Mouse (Mus musculus) testis, adult 2 months (tissue): ENCODE results near the gene Ccr4. TPM values are rescaled to one million over a fixed set of nuclear protein-coding genes. Genes with fewer than 3 reads are reported as not detected.

Experiments
- H3K27ac ChIP-seq: fragments of 200-500 bp; 2 replicates; pipeline ENCODE4 v1.5.1; 2012; ENCODE audit warnings: low read depth, low read length; ENCODE audit not compliant: control insufficient read depth, insufficient read depth
- H3K27me3 ChIP-seq: fragments of 200-500 bp; 2 replicates; pipeline ENCODE4 v1.6.1; 2012; ENCODE audit warnings: mild to moderate bottlenecking, low read length, moderate library complexity; ENCODE audit not compliant: control insufficient read depth, insufficient read depth
- H3K36me3 ChIP-seq: fragments of 200-500 bp; 2 replicates; pipeline ENCODE4 v1.6.1; 2012; ENCODE audit warnings: mild to moderate bottlenecking, low read length; ENCODE audit not compliant: control insufficient read depth, insufficient read depth
- H3K4me1 ChIP-seq: fragments of 200-500 bp; 2 replicates; pipeline ENCODE4 v1.6.1; 2012; ENCODE audit warnings: low read length; ENCODE audit not compliant: control insufficient read depth, insufficient read depth
- H3K4me3 ChIP-seq: fragments of 200-500 bp; 2 replicates; pipeline ENCODE4 v1.5.1; 2012; ENCODE audit warnings: low read depth, mild to moderate bottlenecking, low read length, moderate library complexity, mixed read lengths; ENCODE audit not compliant: control insufficient read depth
- CTCF ChIP-seq: fragments of 200-500 bp; IDR thresholded peaks from 2 replicates; pipeline ENCODE4 v1.5.1; 2012; ENCODE audit warnings: low read depth, mild to moderate bottlenecking, inconsistent platforms, low read length, moderate library complexity; ENCODE audit not compliant: control insufficient read depth, insufficient read depth, insufficient replicate concordance
- POLR2A ChIP-seq: fragments of 200-500 bp; IDR thresholded peaks from 2 replicates; pipeline ENCODE4 v1.6.1; 2012; ENCODE audit warnings: low read depth, mild to moderate bottlenecking, inconsistent platforms, low read length, moderate library complexity; ENCODE audit not compliant: control insufficient read depth
- polyA plus RNA-seq: library from polyadenylated mRNA; depleted of rRNA; stranded (reverse); fragments of >200 nt; gene quantifications from 2 replicates; pipeline ENCODE4 v1.2.3, GENCODE M21; 2012

Gene Ccr4
- polyA plus RNA-seq, 1 experiment: 9.2 TPM

GRCm38 (mm10) chr9:114543882-114544753 lies 39.4 kb upstream of the Ccr4 start:
- no peak overlapping the region for H3K4me3 ChIP-seq
- TF ChIP-seq CTCF: no peak
- TF ChIP-seq POLR2A: no peak
- H3K27ac ChIP-seq: no peak overlapping the region
- no peaks in the 10 kb centered on the region for H3K27me3 ChIP-seq
- H3K36me3 ChIP-seq: no peaks in the 10 kb centered on the region
- H3K4me1 ChIP-seq: peaks cover 5% of the 10 kb centered on the region; the same call in 1 of the 2 replicates

GRCm38 (mm10) chr9:114541279-114541741 lies 36.6 kb upstream of the Ccr4 start:
- no peak overlapping the region for H3K4me3 ChIP-seq
- H3K27me3 ChIP-seq: no peaks in the 10 kb centered on the region
- TF ChIP-seq CTCF: no peak
- no peak for TF ChIP-seq POLR2A
- H3K36me3 ChIP-seq: no peaks in the 10 kb centered on the region
- H3K4me1 ChIP-seq: peaks cover 1% of the 10 kb centered on the region; the same call in 1 of the 2 replicates
- no peak overlapping the region for H3K27ac ChIP-seq

- TF ChIP-seq CTCF (no peak), POLR2A (no peak)
- no peaks in the 10 kb centered on the region for H3K36me3 ChIP-seq
- H3K4me1 ChIP-seq: no peaks in the 10 kb centered on the region
- H3K27ac ChIP-seq: no peak overlapping the region
- H3K27me3 ChIP-seq: no peaks in the 10 kb centered on the region
- no peak overlapping the region for H3K4me3 ChIP-seq
These were observed 34.4 kb upstream of the Ccr4 start for GRCm38 (mm10) chr9:114538996-114539563.

GRCm38 (mm10) chr9:114536628-114537027 lies 31.9 kb upstream of the Ccr4 start:
- H3K36me3 ChIP-seq: no peaks in the 10 kb centered on the region
- no peaks in the 10 kb centered on the region for H3K4me1 ChIP-seq
- H3K27ac ChIP-seq: no peak overlapping the region
- H3K4me3 ChIP-seq: no peak overlapping the region
- TF ChIP-seq CTCF: no peak
- TF ChIP-seq POLR2A: no peak
- H3K27me3 ChIP-seq: no peaks in the 10 kb centered on the region

- H3K27ac ChIP-seq: no peak overlapping the region
- H3K4me1 ChIP-seq: no peaks in the 10 kb centered on the region
- H3K4me3 ChIP-seq: no peak overlapping the region
- no peaks in the 10 kb centered on the region for H3K27me3 ChIP-seq
- H3K36me3 ChIP-seq: no peaks in the 10 kb centered on the region
- TF ChIP-seq POLR2A (no peak), CTCF (no peak)
These were observed 30.2 kb upstream of the Ccr4 start for GRCm38 (mm10) chr9:114534747-114535517.

DNA sequence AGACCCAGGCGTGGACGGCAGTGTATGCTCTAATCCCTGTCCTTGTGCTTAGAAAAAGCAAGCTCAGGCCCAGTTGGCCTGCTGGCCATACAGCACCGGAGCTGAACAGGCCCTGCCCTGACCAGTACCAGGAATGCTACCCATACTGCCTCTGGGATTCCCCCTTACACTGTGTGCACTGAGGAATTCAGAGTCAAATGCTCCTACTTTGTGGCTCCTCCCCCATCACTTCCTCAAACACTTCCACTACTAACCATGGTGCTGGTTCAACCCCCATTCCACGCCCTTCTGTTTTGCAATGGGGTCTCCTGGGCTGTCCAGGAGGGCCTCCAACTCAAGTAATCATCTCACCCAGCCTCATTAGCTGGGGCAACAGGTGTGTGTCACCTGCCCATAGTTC lies 29.1 kb upstream of the Ccr4 start:
- TF ChIP-seq CTCF (no peak), POLR2A (no peak)
- Histone ChIP-seq H3K4me3 (no peak overlapping the region), H3K36me3 (no peaks in the 10 kb centered on the region), H3K27ac (no peak overlapping the region), H3K4me1 (no peaks in the 10 kb centered on the region), H3K27me3 (no peaks in the 10 kb centered on the region)

DNA sequence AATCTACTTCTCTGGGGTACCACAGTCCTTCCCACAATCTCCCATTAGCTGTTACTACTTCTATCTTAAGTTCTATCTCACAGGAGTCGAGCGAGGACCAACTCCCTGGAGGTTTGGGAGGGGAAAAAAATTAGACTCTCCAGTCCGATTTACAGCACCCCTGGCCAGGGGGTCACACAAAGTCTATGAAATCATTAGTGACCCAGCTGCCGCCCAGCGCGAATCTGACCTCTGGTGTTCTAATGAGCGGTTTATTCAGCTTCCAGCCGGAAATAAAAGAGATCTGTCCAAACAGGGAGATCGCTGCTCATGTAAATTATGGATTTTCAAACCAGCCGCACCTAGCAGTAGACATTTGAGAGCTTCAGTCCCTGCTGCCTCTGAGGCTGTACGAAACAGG lies 26.6 kb upstream of the Ccr4 start:
- no peaks in the 10 kb centered on the region for H3K36me3 ChIP-seq
- H3K27ac ChIP-seq: no peak overlapping the region
- TF ChIP-seq POLR2A: no peak
- no peak for TF ChIP-seq CTCF
- H3K27me3 ChIP-seq: no peaks in the 10 kb centered on the region
- H3K4me3 ChIP-seq: no peak overlapping the region
- 0 out of 2 replicates have a peak, but pooled peaks cover 2% of the 10 kb centered on the region for H3K4me1 ChIP-seq
